Mouse (Mus musculus) midbrain, postnatal 0 days (tissue): Measurements from ENCODE around the gene Nxph4. TPM values are rescaled to one million over a fixed set of nuclear protein-coding genes. Genes with fewer than 3 reads are reported as not detected.

Source experiments
- ATAC-seq: fragments of 200-750 bp; cut with Nextera tagmentation; 2 replicates; pipeline ENCODE4 v1.8.0; 2017; ENCODE audit warnings: moderate number of reproducible peaks, mild to moderate bottlenecking, moderate TSS enrichment, moderate library complexity; ENCODE audit not compliant: low FRiP score
- DNase-seq: peaks from one replicate; pipeline ENCODE4 v3.0.0-alpha.2; 2015; ENCODE audit warnings: low spot score
- H3K27ac ChIP-seq: fragments of 300-500 bp; sonication (generic); 2 replicates; pipeline ENCODE4 v1.5.1; 2014; ENCODE audit warnings: low read depth, mild to moderate bottlenecking, low read length, mixed read lengths
- H3K27me3 ChIP-seq: fragments of 300-500 bp; sonication (generic); 2 replicates; pipeline ENCODE4 v1.6.1; 2014; ENCODE audit warnings: low read length, control low read depth, mixed read lengths; ENCODE audit not compliant: insufficient read depth
- H3K36me3 ChIP-seq: fragments of 300-500 bp; sonication (generic); 2 replicates; pipeline ENCODE4 v1.6.1; 2014; ENCODE audit warnings: low read length, control low read depth, mixed read lengths; ENCODE audit not compliant: insufficient read depth
- H3K4me1 ChIP-seq: fragments of 300-500 bp; sonication (generic); 2 replicates; pipeline ENCODE4 v1.6.1; 2014; ENCODE audit warnings: mild to moderate bottlenecking, control low read depth, antibody characterized with exemption, low read length, mixed read lengths; ENCODE audit not compliant: insufficient read depth
- H3K4me2 ChIP-seq: fragments of 300-500 bp; sonication (generic); 2 replicates; pipeline ENCODE4 v1.6.1; 2014; ENCODE audit warnings: low read depth, mild to moderate bottlenecking, low read length, mixed read lengths; ENCODE audit not compliant: poor library complexity, severe bottlenecking
- H3K4me3 ChIP-seq: fragments of 300-500 bp; sonication (generic); 2 replicates; pipeline ENCODE4 v1.5.1; 2014; ENCODE audit warnings: low read depth, mild to moderate bottlenecking, low read length, moderate library complexity
- H3K9ac ChIP-seq: fragments of 300-500 bp; sonication (generic); replicated peaks from 2 replicates; pipeline ENCODE4 v1.6.1; 2014; ENCODE audit warnings: mild to moderate bottlenecking, low read length, moderate library complexity, mixed read lengths; ENCODE audit not compliant: poor library complexity, severe bottlenecking
- H3K9me3 ChIP-seq: fragments of 300-500 bp; sonication (generic); 2 replicates; pipeline ENCODE4 v1.6.1; 2016; ENCODE audit warnings: low read length, control low read depth
- CTCF ChIP-seq: IDR thresholded peaks from 2 replicates; pipeline ENCODE4 v1.5.1; 2016; ENCODE audit warnings: antibody characterized with exemption, mild to moderate bottlenecking
- WGBS: fragments of 180-500 bp; shearing (Covaris S2); extraction: QIAGEN DNeasy Blood & Tissue Kit; methylation state at CpG from one replicate; pipeline ENCODE4 v1.1.7; 2014; 5-methylcytosine and 5-hydroxymethylcytosine counted together
- polyA plus RNA-seq: library from polyadenylated mRNA; unstranded; fragments of >200 nt; fragmentation: Nextera tagmentation; extraction: Ambion mirVana; gene quantifications from 2 replicates; pipeline ENCODE4 v1.2.1, GENCODE M21; 2015
- total RNA-seq: library from RNA; depleted of rRNA; stranded (reverse); fragments of >200 nt; gene quantifications from 2 replicates; pipeline ENCODE4 v1.2.3, GENCODE M21; 2014; rRNA removed

Gene Nxph4
- total RNA-seq (11.8 and 22.6 TPM in 2 replicates), polyA plus RNA-seq (68.9 and 72.4 TPM in 2 replicates)

DNA sequence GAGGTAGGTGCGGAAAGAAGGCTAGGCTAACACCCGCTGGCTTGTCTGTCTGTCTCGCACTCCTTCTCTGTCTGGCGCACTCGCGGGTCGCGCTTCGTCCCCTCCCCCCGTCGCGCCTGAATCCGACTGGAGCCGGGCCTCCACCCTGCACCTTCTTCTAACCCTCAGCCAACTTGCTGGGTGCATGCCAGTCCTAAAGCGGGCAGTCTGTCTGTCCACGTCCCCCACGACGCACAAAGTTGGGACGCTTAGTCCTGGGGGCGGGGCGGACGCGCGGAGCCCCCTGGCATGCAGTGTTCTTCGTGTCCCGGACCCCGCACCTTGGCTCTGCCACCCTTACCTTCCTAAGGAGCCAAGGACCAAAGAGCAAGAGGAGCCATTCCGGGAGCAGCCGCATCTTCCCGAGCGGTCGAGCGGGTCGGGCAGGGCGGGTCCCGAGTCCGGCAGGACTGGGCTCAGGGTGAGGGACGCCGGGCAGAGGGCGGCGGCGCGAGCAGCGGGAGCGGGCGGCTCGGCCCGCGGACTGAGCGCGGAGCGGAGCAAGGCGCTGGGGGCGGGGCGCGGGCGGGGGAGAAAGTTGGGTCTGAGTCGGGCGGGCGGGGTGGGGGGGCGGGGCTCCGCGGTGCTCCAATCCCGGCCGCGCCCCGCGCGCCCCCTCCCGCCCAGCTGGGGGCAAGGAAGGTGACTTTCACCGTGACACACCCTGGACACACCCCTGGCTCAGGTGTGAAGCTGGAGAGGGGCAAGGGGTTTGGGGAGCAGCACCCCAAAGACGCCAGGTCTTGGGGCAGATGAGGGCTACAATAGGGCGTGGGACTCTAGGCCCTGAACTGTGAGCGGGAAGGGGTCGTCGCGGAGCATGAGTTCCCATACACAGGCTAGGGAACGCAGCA, at the start of gene Nxph4:
Gene Nxph4, minus strand, starts transcription at position 524 of the 893 bp plus-strand sequence.
- Histone ChIP-seq H3K27ac (peak within 1 kb of the TSS; percentile 38), H3K9me3 (no peaks in the 10 kb centered on the region), H3K4me1 (peaks cover 11% of the 10 kb centered on the region; the same call in 1 of the 2 replicates), H3K9ac (peak within 1 kb of the TSS; percentile 60), H3K4me3 (peak within 1 kb of the TSS; percentile 59), H3K36me3 (peaks cover 11% of the 10 kb centered on the region), H3K27me3 (0 out of 2 replicates have a peak, but pooled peaks cover 10% of the 10 kb centered on the region), H3K4me2 (peak within 1 kb of the TSS; percentile 91)
- no peak for DNase-seq
- ATAC-seq, result 0 out of 2 replicates have a peak, but pooled peaks have one; percentile 13
- under 1% methylated on average over 49 of the region's 78 CpGs for WGBS
- TF ChIP-seq CTCF, result no peak

DNA sequence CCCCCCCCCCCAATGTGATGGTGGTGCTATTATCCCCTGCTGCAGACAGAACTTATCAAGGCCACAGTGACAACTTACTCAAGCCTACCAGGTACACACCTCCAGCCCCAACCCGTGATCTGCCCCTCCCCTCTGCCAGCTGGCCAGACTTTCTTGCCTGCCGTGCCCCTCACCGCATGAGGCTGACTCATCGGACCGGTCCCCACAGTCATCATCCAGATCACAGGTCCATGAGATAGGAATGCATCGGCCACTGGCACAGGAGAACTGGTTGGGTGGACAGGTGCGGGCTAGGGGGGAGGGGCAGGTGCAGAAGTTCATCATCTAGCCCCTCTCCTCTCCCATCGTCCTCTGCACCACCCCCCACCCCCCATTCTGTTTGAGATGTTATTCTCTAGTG, 49.3 kb upstream of the Nxph4 start:
- no peaks in the 10 kb centered on the region for H3K4me1 ChIP-seq
- no peak overlapping the region for H3K4me3 ChIP-seq
- H3K27ac ChIP-seq, result no peak overlapping the region
- TF ChIP-seq CTCF, result no peak
- H3K9ac ChIP-seq, result no peak overlapping the region
- H3K4me2 ChIP-seq, result no peak overlapping the region
- 85% methylated on average over 8 of the region's 8 CpGs for WGBS
- no peaks in the 10 kb centered on the region for H3K9me3 ChIP-seq
- H3K27me3 ChIP-seq, result no peaks in the 10 kb centered on the region
- ATAC-seq (no peak), DNase-seq (no peak)
- peaks cover 68% of the 10 kb centered on the region for H3K36me3 ChIP-seq

GRCm38 (mm10) chr10:127581291-127581690, 46.9 kb upstream of the Nxph4 start:
- Histone ChIP-seq H3K4me3 (no peak overlapping the region), H3K4me2 (no peak overlapping the region), H3K9me3 (no peaks in the 10 kb centered on the region), H3K36me3 (peaks cover 74% of the 10 kb centered on the region), H3K27ac (no peak overlapping the region), H3K9ac (no peak overlapping the region), H3K4me1 (no peaks in the 10 kb centered on the region), H3K27me3 (no peaks in the 10 kb centered on the region)
- no peak for TF ChIP-seq CTCF
- DNase-seq (no peak), ATAC-seq (no peak)
- 90% methylated on average over 9 of the region's 9 CpGs for WGBS

DNA sequence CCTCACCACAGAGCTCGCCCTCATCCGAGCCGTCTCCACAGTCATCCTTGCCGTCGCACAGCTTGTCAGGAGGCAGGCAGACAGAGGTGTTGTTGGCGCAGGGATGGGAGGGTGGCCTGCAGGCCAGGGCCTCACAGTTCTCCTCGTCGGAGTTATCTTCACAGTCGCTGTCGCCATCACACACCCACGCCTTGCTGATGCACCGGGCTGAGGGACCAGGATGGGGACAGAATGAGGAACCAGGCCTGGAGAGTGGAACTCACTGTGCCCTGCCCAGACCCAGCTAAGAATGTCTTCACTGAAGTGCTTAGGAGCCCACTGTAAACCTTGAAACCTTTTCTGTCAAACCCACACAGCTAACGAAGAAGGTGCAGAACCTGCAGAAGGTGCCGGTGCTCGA, 43.6 kb upstream of the Nxph4 start:
- H3K4me3 ChIP-seq, result no peak overlapping the region
- ATAC-seq (no peak), DNase-seq (no peak)
- no peaks in the 10 kb centered on the region for H3K9me3 ChIP-seq
- H3K27ac ChIP-seq, result no peak overlapping the region
- no peak overlapping the region for H3K9ac ChIP-seq
- 94% methylated on average over 15 of the region's 15 CpGs for WGBS
- no peaks in the 10 kb centered on the region for H3K27me3 ChIP-seq
- no peak overlapping the region for H3K4me2 ChIP-seq
- H3K4me1 ChIP-seq, result no peaks in the 10 kb centered on the region
- H3K36me3 ChIP-seq, result peaks cover 86% of the 10 kb centered on the region
- TF ChIP-seq CTCF, result no peak

DNA sequence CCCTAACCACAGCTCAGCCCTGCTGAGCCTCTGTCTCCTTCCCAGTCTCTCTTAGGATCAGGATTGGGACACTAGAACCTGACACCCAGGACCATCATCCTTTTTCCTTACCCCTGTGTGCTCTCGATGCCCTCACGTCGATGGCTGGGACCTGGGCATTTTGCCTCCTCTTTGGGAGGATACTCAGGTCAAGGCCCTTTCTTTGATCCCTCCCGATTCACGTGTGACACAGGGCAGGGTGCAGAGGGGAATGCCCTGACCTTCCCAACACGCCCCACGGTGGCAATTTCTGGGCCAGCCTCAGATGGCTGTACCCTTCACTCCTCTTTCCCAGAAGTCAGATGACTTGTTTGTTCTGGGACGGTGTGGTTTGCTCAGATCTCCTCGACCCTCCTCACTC, 42.8 kb upstream of the Nxph4 start:
- DNase-seq (no peak), ATAC-seq (no peak)
- Histone ChIP-seq H3K9me3 (no peaks in the 10 kb centered on the region), H3K9ac (no peak overlapping the region), H3K27me3 (no peaks in the 10 kb centered on the region), H3K4me3 (no peak overlapping the region), H3K4me1 (no peaks in the 10 kb centered on the region), H3K36me3 (peaks cover 86% of the 10 kb centered on the region), H3K4me2 (no peak overlapping the region), H3K27ac (no peak overlapping the region)
- TF ChIP-seq CTCF, result no peak
- 88% methylated on average over 9 of the region's 9 CpGs for WGBS

GRCm38 (mm10) chr10:127576381-127576961, 42.1 kb upstream of the Nxph4 start:
- Histone ChIP-seq H3K27me3 (no peaks in the 10 kb centered on the region), H3K4me3 (no peak overlapping the region), H3K4me1 (no peaks in the 10 kb centered on the region), H3K36me3 (peaks cover 85% of the 10 kb centered on the region), H3K4me2 (no peak overlapping the region), H3K9me3 (no peaks in the 10 kb centered on the region), H3K27ac (no peak overlapping the region), H3K9ac (no peak overlapping the region)
- WGBS, result 69% methylated on average over 18 of the region's 18 CpGs
- TF ChIP-seq CTCF, result peak; percentile 66
- ATAC-seq, result no peak
- peak; percentile 40 for DNase-seq
